Mouse (Mus musculus) intestine, embryonic 14.5 days (tissue): ENCODE measurements around the gene Slc35a5. TPM values are rescaled to one million over a fixed set of nuclear protein-coding genes. Genes with fewer than 3 reads are reported as not detected.

ENCODE experiments used
- ATAC-seq: fragments of 200-750 bp; cut with Nextera tagmentation; replicated peaks from 2 replicates; pipeline ENCODE4 v1.8.0; 2017; ENCODE audit warnings: low read depth, moderate number of reproducible peaks, moderate TSS enrichment, moderate library complexity; ENCODE audit not compliant: low FRiP score, low TSS enrichment
- DNase-seq: peaks from one replicate; pipeline ENCODE4 v3.0.0-alpha.2; 2018; ENCODE audit warnings: low spot score
- H3K27ac ChIP-seq: fragments of 300-500 bp; sonication (generic); 2 replicates; pipeline ENCODE4 v1.5.1; 2014; ENCODE audit warnings: low read depth, mild to moderate bottlenecking, control low read depth
- H3K27me3 ChIP-seq: fragments of 300-500 bp; sonication (generic); replicated peaks from 2 replicates; pipeline ENCODE4 v1.6.1; 2014; ENCODE audit warnings: low read length, control low read depth; ENCODE audit not compliant: control insufficient read depth, insufficient read depth
- H3K36me3 ChIP-seq: fragments of 300-500 bp; sonication (generic); 2 replicates; pipeline ENCODE4 v1.6.1; 2014; ENCODE audit warnings: low read length, control low read depth; ENCODE audit not compliant: control insufficient read depth, insufficient read depth
- H3K4me1 ChIP-seq: fragments of 300-500 bp; sonication (generic); replicated peaks from 2 replicates; pipeline ENCODE4 v1.6.1; 2014; ENCODE audit warnings: low read length, control low read depth, mixed read lengths; ENCODE audit not compliant: control insufficient read depth, insufficient read depth
- H3K4me2 ChIP-seq: fragments of 300-500 bp; sonication (generic); 2 replicates; pipeline ENCODE4 v1.6.1; 2014; ENCODE audit warnings: low read length
- H3K4me3 ChIP-seq: fragments of 300-500 bp; sonication (generic); 2 replicates; pipeline ENCODE4 v1.5.1; 2014; ENCODE audit warnings: low read depth, low read length, control low read depth, mixed read lengths
- H3K9ac ChIP-seq: fragments of 300-500 bp; sonication (generic); 2 replicates; pipeline ENCODE4 v1.6.1; 2014; ENCODE audit warnings: mild to moderate bottlenecking, low read length
- H3K9me3 ChIP-seq: fragments of 300-500 bp; sonication (generic); 2 replicates; pipeline ENCODE4 v1.6.1; 2016; ENCODE audit warnings: low read length, control low read depth; ENCODE audit not compliant: control insufficient read depth
- WGBS: fragments of 180-500 bp; shearing (Covaris S2); extraction: QIAGEN DNeasy Blood & Tissue Kit; methylation state at CpG from one replicate; pipeline ENCODE4 v1.1.7; 2014; 5-methylcytosine and 5-hydroxymethylcytosine counted together
- polyA plus RNA-seq: library from polyadenylated mRNA; unstranded; fragments of >200 nt; fragmentation: Nextera tagmentation; extraction: Ambion mirVana; gene quantifications from 2 replicates; pipeline ENCODE4 v1.2.1, GENCODE M21; 2014

The Slc35a5 gene
- polyA plus RNA-seq, 1 experiment from 2014 or later = 18.9 TPM

- no peak for ATAC-seq
Measured at GRCm38 (mm10) chr16:45159389-45159716, 847 bp upstream of the Slc35a5 start.

GRCm38 (mm10) chr16:45158136-45158521, 377 bp downstream of the Slc35a5 start:
- ATAC-seq = peak; percentile 78
- peak overlapping the region; percentile 86 for H3K27ac ChIP-seq
- no peaks in the 10 kb centered on the region for H3K9me3 ChIP-seq
- H3K4me3 ChIP-seq = peak overlapping the region; percentile 85
- H3K4me2 ChIP-seq = peak overlapping the region; percentile 83
- peak overlapping the region; percentile 80 for H3K9ac ChIP-seq
- under 1% methylated on average over 20 of the region's 20 CpGs for WGBS
- DNase-seq = peak; percentile 88
- H3K4me1 ChIP-seq = peaks cover 8% of the 10 kb centered on the region; the same call in 1 of the 2 replicates
- H3K36me3 ChIP-seq = 0 out of 2 replicates have a peak, but pooled peaks cover 3% of the 10 kb centered on the region
- H3K27me3 ChIP-seq = no peaks in the 10 kb centered on the region

More at GRCm38 (mm10) chr16:45159389-45159716, 847 bp upstream of the Slc35a5 start:
- no peak for DNase-seq
- H3K9ac ChIP-seq = peak overlapping the region; percentile 80
- 0 out of 2 replicates have a peak, but pooled peaks cover 3% of the 10 kb centered on the region for H3K36me3 ChIP-seq
- H3K4me1 ChIP-seq = peaks cover 8% of the 10 kb centered on the region; the same call in 1 of the 2 replicates
- no peaks in the 10 kb centered on the region for H3K9me3 ChIP-seq
- peak overlapping the region; percentile 83 for H3K4me2 ChIP-seq
- H3K27me3 ChIP-seq = no peaks in the 10 kb centered on the region
- H3K4me3 ChIP-seq = peak overlapping the region; percentile 85
- WGBS = 4% methylated on average over 11 of the region's 11 CpGs
- H3K27ac ChIP-seq = peak overlapping the region; percentile 86

DNA sequence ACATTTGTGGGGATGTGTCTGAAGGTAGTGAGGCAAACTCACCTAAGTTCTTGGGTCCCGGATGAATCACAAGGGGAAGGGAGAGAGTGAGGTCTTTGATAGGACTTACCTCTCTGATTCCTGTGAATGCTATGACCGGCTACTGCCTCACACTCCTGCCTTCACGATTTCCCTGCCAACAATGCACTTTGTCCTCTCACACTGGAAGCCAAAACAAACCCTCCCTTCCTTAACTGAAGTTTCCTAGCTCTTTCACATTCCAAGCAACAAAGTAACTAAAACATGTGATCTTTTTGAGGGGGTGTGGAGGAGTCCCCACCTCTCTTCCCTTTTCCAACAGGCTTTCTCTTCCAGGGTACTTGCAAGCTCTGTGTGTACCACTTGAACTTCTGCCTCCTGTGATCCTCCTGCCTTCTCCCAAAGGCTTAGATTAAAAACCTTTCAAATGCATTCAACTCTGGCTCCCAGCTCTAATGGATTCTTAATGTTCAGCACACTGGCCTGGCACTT, 3.7 kb downstream of the Slc35a5 start:
- Histone ChIP-seq H3K4me2 (no peak overlapping the region), H3K36me3 (peaks cover 18% of the 10 kb centered on the region), H3K4me3 (no peak overlapping the region), H3K27me3 (no peaks in the 10 kb centered on the region), H3K9ac (no peak overlapping the region), H3K9me3 (no peaks in the 10 kb centered on the region), H3K27ac (no peak overlapping the region), H3K4me1 (peaks cover 8% of the 10 kb centered on the region; the same call in 1 of the 2 replicates)
- ATAC-seq = no peak
- DNase-seq = no peak
- WGBS = 83% methylated on average over 3 of the region's 3 CpGs

DNA sequence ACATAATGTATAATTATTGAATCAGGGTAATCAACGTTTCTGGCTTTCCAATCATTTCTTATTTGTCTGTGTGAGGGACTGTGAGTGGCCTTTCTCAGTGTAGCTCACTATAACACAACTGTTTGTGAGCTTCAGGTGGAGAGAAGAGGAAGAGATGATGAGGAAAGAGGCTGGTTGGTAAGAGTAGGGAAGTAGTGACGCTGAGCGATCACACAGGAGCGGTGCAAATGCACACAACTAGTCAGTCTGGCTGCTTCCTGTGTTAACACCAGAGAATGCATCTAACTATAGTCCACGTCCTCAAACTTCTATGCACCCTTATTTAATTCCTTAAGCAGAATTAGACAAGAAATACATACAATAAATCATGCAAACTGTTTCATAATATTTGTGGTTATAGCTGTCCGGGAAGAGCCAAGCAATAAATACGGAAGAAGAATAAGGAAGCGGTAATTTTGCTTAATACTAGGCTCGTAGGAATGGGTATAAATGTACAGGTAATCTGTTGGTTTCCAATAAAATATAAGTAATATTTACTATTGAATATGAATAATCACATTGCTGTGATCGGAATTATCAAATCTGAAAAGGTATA, 9.9 kb downstream of the Slc35a5 start:
- no peaks in the 10 kb centered on the region for H3K9me3 ChIP-seq
- no peak overlapping the region for H3K4me2 ChIP-seq
- DNase-seq (no peak), ATAC-seq (no peak)
- 92% methylated on average over 10 of the region's 10 CpGs for WGBS
- H3K9ac ChIP-seq = no peak overlapping the region
- no peak overlapping the region for H3K27ac ChIP-seq
- H3K4me1 ChIP-seq = no peaks in the 10 kb centered on the region
- no peaks in the 10 kb centered on the region for H3K27me3 ChIP-seq
- no peak overlapping the region for H3K4me3 ChIP-seq
- H3K36me3 ChIP-seq = peaks cover 52% of the 10 kb centered on the region

DNA sequence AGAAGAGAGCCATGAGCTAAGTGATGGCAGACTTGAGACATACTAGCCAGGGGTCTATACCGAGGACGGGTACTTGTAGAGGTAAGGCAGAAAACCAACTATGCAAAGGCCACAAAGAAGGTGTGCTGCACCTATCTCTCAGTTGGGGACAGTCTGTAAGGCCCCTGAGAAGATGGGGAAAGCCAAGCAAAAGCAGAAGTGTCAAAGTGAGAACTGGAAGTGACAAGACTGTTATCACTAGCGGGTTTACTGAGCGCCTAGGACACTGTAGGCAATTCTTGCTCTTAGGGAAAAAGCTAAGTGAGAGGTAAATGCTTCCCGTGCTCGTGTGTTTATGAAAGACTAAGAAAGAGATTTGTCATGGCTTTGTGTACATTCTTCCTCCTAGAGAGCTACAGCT, 13.4 kb downstream of the Slc35a5 start:
- no peaks in the 10 kb centered on the region for H3K27me3 ChIP-seq
- H3K9ac ChIP-seq = no peak overlapping the region
- 64% methylated on average over 6 of the region's 6 CpGs for WGBS
- H3K9me3 ChIP-seq = no peaks in the 10 kb centered on the region
- no peaks in the 10 kb centered on the region for H3K4me1 ChIP-seq
- no peak overlapping the region for H3K4me3 ChIP-seq
- ATAC-seq (no peak), DNase-seq (no peak)
- H3K27ac ChIP-seq = no peak overlapping the region
- H3K4me2 ChIP-seq = no peak overlapping the region
- H3K36me3 ChIP-seq = peaks cover 61% of the 10 kb centered on the region

GRCm38 (mm10) chr16:45142565-45142964, 15.9 kb downstream of the Slc35a5 start:
- no peaks in the 10 kb centered on the region for H3K9me3 ChIP-seq
- peaks cover 55% of the 10 kb centered on the region for H3K36me3 ChIP-seq
- DNase-seq (no peak), ATAC-seq (no peak)
- no peak overlapping the region for H3K4me2 ChIP-seq
- 94% methylated on average over 5 of the region's 5 CpGs for WGBS
- no peaks in the 10 kb centered on the region for H3K27me3 ChIP-seq
- no peak overlapping the region for H3K27ac ChIP-seq
- no peaks in the 10 kb centered on the region for H3K4me1 ChIP-seq
- H3K4me3 ChIP-seq = no peak overlapping the region
- no peak overlapping the region for H3K9ac ChIP-seq

DNA sequence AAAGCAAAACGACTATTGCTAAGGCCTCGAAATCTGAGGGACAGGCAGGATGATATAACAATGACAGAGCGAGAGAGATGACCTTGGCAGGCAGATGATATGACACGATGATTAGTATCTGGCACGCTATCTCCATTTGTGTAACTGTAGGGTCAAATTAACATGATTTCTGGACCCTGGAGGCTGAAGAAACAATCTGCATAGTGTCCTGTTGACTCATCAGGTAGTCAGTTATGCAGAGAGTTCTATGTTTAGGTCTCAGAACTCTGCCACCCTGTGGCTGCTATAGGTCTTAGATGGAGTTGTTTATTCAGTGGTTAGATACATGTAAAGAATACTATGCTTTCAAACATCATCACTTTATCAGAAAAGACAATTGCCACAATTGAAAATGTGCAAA, 16.8 kb downstream of the Slc35a5 start:
- WGBS = 93% methylated on average over 5 of the region's 5 CpGs
- H3K4me3 ChIP-seq = no peak overlapping the region
- H3K9me3 ChIP-seq = no peaks in the 10 kb centered on the region
- peaks cover 48% of the 10 kb centered on the region for H3K36me3 ChIP-seq
- H3K27me3 ChIP-seq = no peaks in the 10 kb centered on the region
- no peak overlapping the region for H3K27ac ChIP-seq
- H3K4me1 ChIP-seq = no peaks in the 10 kb centered on the region
- DNase-seq (no peak), ATAC-seq (no peak)
- no peak overlapping the region for H3K4me2 ChIP-seq
- H3K9ac ChIP-seq = no peak overlapping the region

GRCm38 (mm10) chr16:45127936-45128710, 30.4 kb downstream of the Slc35a5 start:
- Histone ChIP-seq H3K4me1 (no peaks in the 10 kb centered on the region), H3K27ac (no peak overlapping the region), H3K9me3 (no peaks in the 10 kb centered on the region), H3K4me2 (no peak overlapping the region), H3K9ac (no peak overlapping the region), H3K36me3 (peaks cover 5% of the 10 kb centered on the region; the same call in 1 of the 2 replicates), H3K4me3 (no peak overlapping the region), H3K27me3 (no peaks in the 10 kb centered on the region)
- 81% methylated on average over 2 of the region's 2 CpGs for WGBS
- ATAC-seq (no peak), DNase-seq (no peak)
